Mouse (Mus musculus): Measurements from ENCODE around the gene Gm49450. TPM values are rescaled to one million over a fixed set of nuclear protein-coding genes. Genes with fewer than 3 reads are reported as not detected.
"Not testable (repeated sequence)": the region's sequence is repeated elsewhere in the genome, so short reads cannot be mapped to it uniquely, and the experiment has no call there.

Gm49450 gene
- polyA plus RNA-seq, 1 experiment from 2014 or later, result not detected

- Histone ChIP-seq H3K4me1 (replicated peaks) (peaks cover 26% of the 10 kb centered on the region), H3K27me3 (no peaks in the 10 kb centered on the region), H3K9ac (replicated peaks) (no peak overlapping the region), H3K9me3 (no peaks in the 10 kb centered on the region), H3K4me3 (replicated peaks) (no peak overlapping the region), H3K4me2 (replicated peaks) (no peak overlapping the region), H3K27ac (no peak overlapping the region), H3K36me3 (peaks cover 8% of the 10 kb centered on the region)
- ATAC-seq, result no peak
- WGBS, result 53% methylated on average over 8 of the region's 8 CpGs
These were observed 23.2 kb downstream of the Gm49450 start for GRCm38 (mm10) chr15:98930017-98930734.

- Histone ChIP-seq H3K4me3 (replicated peaks) (no peak overlapping the region), H3K27ac (no peak overlapping the region), H3K4me2 (replicated peaks) (peak overlapping the region; percentile 22; the same call in 1 of the 2 replicates), H3K4me1 (replicated peaks) (peaks cover 19% of the 10 kb centered on the region), H3K36me3 (peaks cover 8% of the 10 kb centered on the region), H3K27me3 (no peaks in the 10 kb centered on the region), H3K9me3 (no peaks in the 10 kb centered on the region), H3K9ac (replicated peaks) (0 out of 2 replicates have a peak overlapping the region, but pooled peaks have one; percentile 33)
- peak; percentile 60; the same call in 1 of the 2 replicates for ATAC-seq
- 17% methylated on average over 13 of the region's 13 CpGs for WGBS
These were observed 24.6 kb downstream of the Gm49450 start for GRCm38 (mm10) chr15:98928598-98929240.

GRCm38 (mm10) chr15:98927566-98927965 is 25.8 kb downstream of the Gm49450 start:
- Histone ChIP-seq H3K36me3 (peaks cover 8% of the 10 kb centered on the region), H3K27ac (no peak overlapping the region), H3K4me2 (replicated peaks) (no peak overlapping the region), H3K9ac (replicated peaks) (no peak overlapping the region), H3K9me3 (no peaks in the 10 kb centered on the region), H3K4me1 (replicated peaks) (peaks cover 13% of the 10 kb centered on the region), H3K4me3 (replicated peaks) (no peak overlapping the region), H3K27me3 (no peaks in the 10 kb centered on the region)
- no peak for ATAC-seq
- 84% methylated on average over 5 of the region's 5 CpGs for WGBS

GRCm38 (mm10) chr15:98924682-98925081 is 28.7 kb downstream of the Gm49450 start:
- no peak overlapping the region for H3K4me3 ChIP-seq (replicated peaks)
- 82% methylated on average over 3 of the region's 3 CpGs for WGBS
- H3K4me2 ChIP-seq (replicated peaks), result no peak overlapping the region
- H3K27me3 ChIP-seq, result no peaks in the 10 kb centered on the region
- H3K4me1 ChIP-seq (replicated peaks), result peaks cover 6% of the 10 kb centered on the region
- no peak overlapping the region for H3K27ac ChIP-seq
- H3K36me3 ChIP-seq, result peaks cover 7% of the 10 kb centered on the region; the same call in 1 of the 2 replicates
- no peak overlapping the region for H3K9ac ChIP-seq (replicated peaks)
- H3K9me3 ChIP-seq, result no peaks in the 10 kb centered on the region
- ATAC-seq, result no peak

- Histone ChIP-seq H3K4me2 (replicated peaks) (no peak overlapping the region), H3K9ac (replicated peaks) (no peak overlapping the region), H3K36me3 (peaks cover 7% of the 10 kb centered on the region; the same call in 1 of the 2 replicates), H3K9me3 (no peaks in the 10 kb centered on the region), H3K27ac (no peak overlapping the region), H3K27me3 (no peaks in the 10 kb centered on the region), H3K4me1 (replicated peaks) (peaks cover 11% of the 10 kb centered on the region), H3K4me3 (replicated peaks) (no peak overlapping the region)
- no peak for ATAC-seq
- WGBS, result 93% methylated on average over 2 of the region's 2 CpGs
These were observed 30.3 kb downstream of the Gm49450 start for GRCm38 (mm10) chr15:98923031-98923537.

- Histone ChIP-seq H3K27ac (no peak overlapping the region), H3K9ac (replicated peaks) (no peak overlapping the region), H3K4me2 (replicated peaks) (no peak overlapping the region), H3K27me3 (no peaks in the 10 kb centered on the region), H3K4me1 (replicated peaks) (peaks cover 11% of the 10 kb centered on the region), H3K4me3 (replicated peaks) (no peak overlapping the region), H3K36me3 (peaks cover 7% of the 10 kb centered on the region; the same call in 1 of the 2 replicates), H3K9me3 (no peaks in the 10 kb centered on the region)
- no peak for ATAC-seq
- WGBS, result 71% methylated on average over 3 of the region's 3 CpGs
These were observed 30.8 kb downstream of the Gm49450 start for GRCm38 (mm10) chr15:98922581-98922980.

- 79% methylated on average over 5 of the region's 5 CpGs for WGBS
- no peak for ATAC-seq
- no peak overlapping the region for H3K27ac ChIP-seq
These were observed 31.8 kb downstream of the Gm49450 start for GRCm38 (mm10) chr15:98921510-98921909.

GRCm38 (mm10) chr15:98918499-98918895 is 34.9 kb downstream of the Gm49450 start:
- 31% methylated on average over 8 of the region's 8 CpGs for WGBS
- H3K27me3 ChIP-seq, ATAC-seq, H3K9me3 ChIP-seq: not testable (repeated sequence)
- Histone ChIP-seq H3K27ac (peak overlapping the region; percentile 97), H3K4me3 (replicated peaks) (peak overlapping the region; percentile 88), H3K4me1 (replicated peaks) (peaks cover 33% of the 10 kb centered on the region), H3K4me2 (replicated peaks) (peak overlapping the region; percentile 72), H3K36me3 (peaks cover 18% of the 10 kb centered on the region), H3K9ac (replicated peaks) (peak overlapping the region; percentile 57)

More at GRCm38 (mm10) chr15:98921510-98921909, 31.8 kb downstream of the Gm49450 start:
- no peaks in the 10 kb centered on the region for H3K27me3 ChIP-seq
- H3K9ac ChIP-seq (replicated peaks), result no peak overlapping the region
- no peaks in the 10 kb centered on the region for H3K9me3 ChIP-seq
- H3K4me3 ChIP-seq (replicated peaks), result no peak overlapping the region
- H3K4me2 ChIP-seq (replicated peaks), result no peak overlapping the region
- H3K36me3 ChIP-seq, result peaks cover 7% of the 10 kb centered on the region; the same call in 1 of the 2 replicates
- peaks cover 15% of the 10 kb centered on the region for H3K4me1 ChIP-seq (replicated peaks)

GRCm38 (mm10) chr15:98917538-98918498 is 35.5 kb downstream of the Gm49450 start, which contains the start of gene Lmbr1l:
Gene Lmbr1l (minus strand): TSS chr15:98918231.
- Histone ChIP-seq H3K9me3 (no peaks in the 10 kb centered on the region), H3K36me3 (peaks cover 25% of the 10 kb centered on the region), H3K4me2 (replicated peaks) (peak within 1 kb of the TSS; percentile 72), H3K9ac (replicated peaks) (peak within 1 kb of the TSS; percentile 87), H3K4me3 (replicated peaks) (peak within 1 kb of the TSS; percentile 88), H3K4me1 (replicated peaks) (peaks cover 33% of the 10 kb centered on the region), H3K27me3 (no peaks in the 10 kb centered on the region), H3K27ac (peak within 1 kb of the TSS; percentile 97)
- WGBS, result 0% methylated on average over 82 of the region's 82 CpGs
- peak; percentile 99 for ATAC-seq

- Histone ChIP-seq H3K27me3 (no peaks in the 10 kb centered on the region), H3K36me3 (peaks cover 32% of the 10 kb centered on the region), H3K4me3 (replicated peaks) (peak overlapping the region; percentile 88), H3K27ac (peak overlapping the region; percentile 97), H3K9me3 (no peaks in the 10 kb centered on the region), H3K4me2 (replicated peaks) (peak overlapping the region; percentile 72), H3K4me1 (replicated peaks) (peaks cover 33% of the 10 kb centered on the region), H3K9ac (replicated peaks) (peak overlapping the region; percentile 87)
- ATAC-seq, result no peak
- WGBS, result under 1% methylated on average over 14 of the region's 14 CpGs
These were observed 36.3 kb downstream of the Gm49450 start for GRCm38 (mm10) chr15:98917091-98917490.

GRCm38 (mm10) chr15:98916016-98916415 is 37.3 kb downstream of the Gm49450 start:
- Histone ChIP-seq H3K36me3 (peaks cover 37% of the 10 kb centered on the region), H3K4me3 (replicated peaks) (peak overlapping the region; percentile 88), H3K9ac (replicated peaks) (peak overlapping the region; percentile 87), H3K27me3 (no peaks in the 10 kb centered on the region), H3K9me3 (no peaks in the 10 kb centered on the region), H3K4me1 (replicated peaks) (peaks cover 33% of the 10 kb centered on the region), H3K27ac (no peak overlapping the region), H3K4me2 (replicated peaks) (peak overlapping the region; percentile 72)
- no peak for ATAC-seq
- WGBS, result 92% methylated on average over 4 of the region's 4 CpGs
